Mouse (Mus musculus) liver, embryonic 16.5 days (tissue): ENCODE data around the gene Gast. TPM values are rescaled to one million over a fixed set of nuclear protein-coding genes. Genes with fewer than 3 reads are reported as not detected.
"Not testable (repeated sequence)": the region's sequence is repeated elsewhere in the genome, so short reads cannot be mapped to it uniquely, and the experiment has no call there.

Experiments
- ATAC-seq: fragments of 200-750 bp; cut with Nextera tagmentation; 2 replicates; pipeline ENCODE4 v1.8.0; 2017; ENCODE audit warnings: low read depth, mild to moderate bottlenecking, moderate number of reproducible peaks, moderate library complexity
- H3K27ac ChIP-seq: fragments of 300-500 bp; sonication (generic); 2 replicates; pipeline ENCODE4 v1.5.1; 2014; ENCODE audit warnings: mild to moderate bottlenecking, low read length
- H3K27me3 ChIP-seq: fragments of 300-500 bp; sonication (generic); 2 replicates; pipeline ENCODE4 v1.6.1; 2014; ENCODE audit warnings: low read depth, low read length, mixed read lengths; ENCODE audit not compliant: control insufficient read depth, insufficient read depth
- H3K36me3 ChIP-seq: fragments of 300-500 bp; sonication (generic); 2 replicates; pipeline ENCODE4 v1.6.1; 2014; ENCODE audit warnings: mild to moderate bottlenecking; ENCODE audit not compliant: control insufficient read depth, insufficient read depth
- H3K4me1 ChIP-seq: fragments of 300-500 bp; sonication (generic); 2 replicates; pipeline ENCODE4 v1.6.1; 2014; ENCODE audit warnings: low read depth, low read length, mixed read lengths; ENCODE audit not compliant: control insufficient read depth
- H3K4me2 ChIP-seq: fragments of 300-500 bp; sonication (generic); 2 replicates; pipeline ENCODE4 v1.6.1; 2014; ENCODE audit warnings: low read depth, low read length, mixed read lengths
- H3K4me3 ChIP-seq: fragments of 300-500 bp; sonication (generic); 2 replicates; pipeline ENCODE4 v1.5.1; 2014; ENCODE audit warnings: low read depth, mild to moderate bottlenecking, low read length
- H3K9ac ChIP-seq: fragments of 300-500 bp; sonication (generic); 2 replicates; pipeline ENCODE4 v1.6.1; 2014; ENCODE audit warnings: low read depth, low read length
- H3K9me3 ChIP-seq: fragments of 300-500 bp; sonication (generic); replicated peaks from 2 replicates; pipeline ENCODE4 v1.6.1; 2016; ENCODE audit warnings: low read length; ENCODE audit not compliant: control insufficient read depth
- WGBS: fragments of 180-500 bp; shearing (Covaris S2); extraction: QIAGEN DNeasy Blood & Tissue Kit; methylation state at CpG from one replicate; pipeline ENCODE4 v1.1.7; 2014; ENCODE audit not compliant: insufficient replicate concordance; 5-methylcytosine and 5-hydroxymethylcytosine counted together
- polyA plus RNA-seq: library from polyadenylated mRNA; unstranded; fragments of >200 nt; fragmentation: Nextera tagmentation; extraction: Ambion mirVana; gene quantifications from 2 replicates; pipeline ENCODE4 v1.2.1, GENCODE M21; 2015

Gene Gast
- polyA plus RNA-seq, 1 experiment from 2014 or later = not detected

- 44% methylated on average over 10 of the region's 10 CpGs for WGBS
- Histone ChIP-seq H3K36me3 (peaks cover 19% of the 10 kb centered on the region), H3K4me1 (peaks cover 38% of the 10 kb centered on the region), H3K9me3 (no peaks in the 10 kb centered on the region), H3K4me3 (peak overlapping the region; percentile 67), H3K27ac (peak overlapping the region; percentile 96), H3K9ac (peak overlapping the region; percentile 59), H3K4me2 (peak overlapping the region; percentile 77), H3K27me3 (no peaks in the 10 kb centered on the region)
- no peak for ATAC-seq
Observed at GRCm38 (mm10) chr11:100318529-100319451, 15.4 kb upstream of the Gast start.

- Histone ChIP-seq H3K27ac (peak within 1 kb of the TSS; percentile 98), H3K27me3 (no peaks in the 10 kb centered on the region), H3K4me3 (peak within 1 kb of the TSS; percentile 85), H3K4me2 (peak within 1 kb of the TSS; percentile 81), H3K36me3 (peaks cover 19% of the 10 kb centered on the region), H3K9me3 (no peaks in the 10 kb centered on the region), H3K4me1 (peaks cover 38% of the 10 kb centered on the region), H3K9ac (peak within 1 kb of the TSS; percentile 99)
- WGBS = under 1% methylated on average over 50 of the region's 58 CpGs
- peak; percentile 83 for ATAC-seq
Observed at GRCm38 (mm10) chr11:100319492-100320171, 14.6 kb upstream of the Gast start, which contains the start of gene Eif1. TSS of gene Eif1 (plus strand) at chr11:100319885.

DNA sequence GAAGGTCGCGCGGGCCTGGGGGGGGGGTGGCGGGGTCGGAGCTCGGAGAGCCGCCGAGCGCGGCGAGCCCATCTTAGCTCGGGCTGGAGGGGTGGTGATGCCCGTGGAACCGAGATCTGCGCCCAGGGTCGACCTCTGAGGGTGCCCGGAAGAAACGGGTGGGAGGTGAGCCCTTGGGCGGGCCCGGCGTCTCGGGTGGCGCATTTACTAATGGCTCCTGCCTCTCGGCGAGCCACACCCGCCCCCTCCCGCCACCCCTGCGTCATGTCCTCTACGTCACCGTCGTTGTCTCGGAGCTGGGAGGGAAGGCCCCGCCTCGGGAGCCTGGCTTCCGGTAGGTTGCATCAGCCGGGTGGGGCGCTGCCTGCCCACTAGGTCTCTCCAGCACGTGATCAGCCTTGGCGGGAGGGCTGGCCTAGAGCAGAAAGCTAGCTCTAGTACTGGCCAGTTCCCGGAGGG, 14.0 kb upstream of the Gast start:
- peaks cover 35% of the 10 kb centered on the region for H3K4me1 ChIP-seq
- H3K27ac ChIP-seq = peak overlapping the region; percentile 98
- WGBS = under 1% methylated on average over 34 of the region's 40 CpGs
- peak; percentile 84 for ATAC-seq
- H3K27me3 ChIP-seq = no peaks in the 10 kb centered on the region
- peaks cover 19% of the 10 kb centered on the region for H3K36me3 ChIP-seq
- peak overlapping the region; percentile 85 for H3K4me3 ChIP-seq
- peak overlapping the region; percentile 99 for H3K9ac ChIP-seq
- H3K9me3 ChIP-seq = no peaks in the 10 kb centered on the region
- H3K4me2 ChIP-seq = peak overlapping the region; percentile 81

- Histone ChIP-seq H3K4me1 (peaks cover 35% of the 10 kb centered on the region), H3K9ac (peak overlapping the region; percentile 99), H3K4me2 (peak overlapping the region; percentile 81), H3K4me3 (peak overlapping the region; percentile 85), H3K27ac (peak overlapping the region; percentile 98), H3K36me3 (peaks cover 19% of the 10 kb centered on the region)
- ATAC-seq, H3K9me3 ChIP-seq, H3K27me3 ChIP-seq: not testable (repeated sequence)
- WGBS = 10% methylated on average over 11 of the region's 11 CpGs
Observed at GRCm38 (mm10) chr11:100320701-100321410, 13.4 kb upstream of the Gast start.

DNA sequence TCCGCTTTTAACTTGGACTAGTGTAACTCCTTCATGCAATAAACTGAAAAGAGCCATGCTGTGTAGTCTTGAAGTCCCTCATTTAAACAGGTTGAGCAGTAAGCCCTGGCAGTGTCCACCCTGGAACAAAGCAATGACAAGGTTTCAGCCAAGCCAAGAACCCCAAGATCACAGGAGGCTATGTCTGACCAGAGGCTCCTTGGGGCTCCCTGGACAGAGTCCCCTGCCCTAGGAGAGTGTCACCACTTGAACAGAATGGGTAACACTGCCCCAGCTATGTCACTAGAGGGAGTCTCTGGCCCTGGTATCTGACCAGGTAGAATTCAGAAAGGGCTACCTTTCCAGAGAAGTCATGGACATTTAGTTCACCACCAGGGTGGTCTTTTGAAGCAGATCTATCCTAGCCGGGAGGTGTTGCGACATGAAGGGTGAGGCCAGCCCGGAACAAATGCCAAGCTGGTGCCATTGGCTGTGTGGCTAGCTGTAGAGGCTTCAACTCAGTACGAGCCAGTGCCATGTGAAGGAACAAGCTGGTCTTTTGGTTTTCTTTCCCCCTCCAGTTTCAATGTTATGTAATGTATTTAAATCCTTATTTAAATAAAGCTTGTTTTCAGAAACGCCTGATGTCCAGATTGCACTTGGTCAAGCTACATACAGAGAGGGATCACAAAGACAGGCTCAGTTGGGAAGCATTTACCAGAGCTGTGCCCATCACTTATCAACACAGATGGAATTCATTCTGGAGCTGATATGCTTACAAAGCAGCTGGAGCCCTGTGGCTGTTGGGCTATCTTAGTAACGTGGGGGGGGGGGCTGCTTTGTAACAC, 12.5 kb upstream of the Gast start:
- Histone ChIP-seq H3K27ac (peak overlapping the region; percentile 10; the same call in 1 of the 2 replicates), H3K4me1 (peaks cover 35% of the 10 kb centered on the region), H3K4me2 (peak overlapping the region; percentile 81), H3K4me3 (peak overlapping the region; percentile 23), H3K36me3 (peaks cover 19% of the 10 kb centered on the region), H3K9ac (peak overlapping the region; percentile 9; the same call in 1 of the 2 replicates)
- not testable (repeated sequence) for ATAC-seq, H3K9me3 ChIP-seq, H3K27me3 ChIP-seq
- WGBS = 72% methylated on average over 7 of the region's 7 CpGs

DNA sequence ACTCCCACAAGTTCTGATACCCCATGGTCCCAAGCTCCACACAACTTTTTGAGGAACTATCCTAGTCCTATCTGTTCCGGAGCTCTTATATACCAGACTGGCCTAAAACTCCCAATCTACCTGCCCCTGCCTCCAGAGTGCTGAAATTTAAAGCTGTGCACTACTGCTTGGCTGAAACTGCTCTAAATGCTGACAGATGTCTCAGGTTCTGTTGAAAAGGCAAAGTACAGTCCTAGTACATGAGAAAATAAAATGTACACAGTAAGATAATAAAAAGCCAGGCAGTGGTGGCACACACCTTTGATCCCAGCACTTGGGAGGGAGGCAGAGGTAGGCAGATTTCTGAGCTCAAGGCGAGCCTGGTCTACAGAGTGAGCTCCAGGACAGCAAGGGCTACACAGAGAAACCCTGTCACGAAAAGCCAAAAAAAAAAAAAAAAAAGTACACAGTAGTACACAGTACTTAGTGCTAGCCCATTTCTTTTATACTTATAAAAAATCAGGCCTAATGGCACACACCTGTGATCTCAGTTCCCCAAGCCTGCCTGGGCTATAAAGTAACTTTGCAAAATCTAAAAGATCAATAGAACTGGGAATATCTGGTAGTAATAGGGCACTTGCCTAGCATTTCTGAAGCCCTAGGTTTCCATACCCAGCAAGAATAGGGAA, 11.5 kb upstream of the Gast start:
- Histone ChIP-seq H3K4me1 (peaks cover 27% of the 10 kb centered on the region), H3K4me3 (peak overlapping the region; percentile 23; the same call in 1 of the 2 replicates), H3K4me2 (peak overlapping the region; percentile 10; the same call in 1 of the 2 replicates)

DNA sequence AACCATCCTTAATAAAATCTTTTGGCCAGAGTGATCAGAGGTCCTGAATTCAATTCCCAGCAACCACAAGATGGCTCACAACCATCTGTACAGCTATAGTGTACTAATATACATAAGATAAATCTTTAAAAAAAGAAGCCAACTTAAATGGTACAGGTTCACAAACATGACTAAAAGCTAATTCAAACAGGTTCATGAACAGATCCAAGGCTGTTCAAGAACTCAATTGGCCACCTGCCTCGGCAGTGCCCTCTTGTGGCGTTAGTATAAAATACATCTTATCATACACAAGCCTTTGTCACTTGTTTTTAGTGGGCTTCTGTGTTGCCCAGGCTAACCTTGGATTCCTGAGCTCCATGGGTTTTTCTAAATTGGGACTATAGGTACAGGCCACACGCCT, 10.6 kb upstream of the Gast start:
- Histone ChIP-seq H3K4me1 (peaks cover 18% of the 10 kb centered on the region), H3K9me3 (no peaks in the 10 kb centered on the region), H3K4me2 (no peak overlapping the region), H3K36me3 (peaks cover 19% of the 10 kb centered on the region), H3K27me3 (no peaks in the 10 kb centered on the region), H3K9ac (no peak overlapping the region), H3K27ac (no peak overlapping the region), H3K4me3 (no peak overlapping the region)
- 10% methylated on average over 3 of the region's 3 CpGs for WGBS
- ATAC-seq = no peak

More for the DNA sequence above, 11.5 kb upstream of the Gast start:
- Histone ChIP-seq H3K9ac (peak overlapping the region; percentile 23; the same call in 1 of the 2 replicates), H3K27ac (peak overlapping the region; percentile 21; the same call in 1 of the 2 replicates), H3K9me3 (no peaks in the 10 kb centered on the region), H3K36me3 (peaks cover 19% of the 10 kb centered on the region), H3K27me3 (no peaks in the 10 kb centered on the region)
- ATAC-seq = no peak
- 51% methylated on average over 3 of the region's 3 CpGs for WGBS
